8 mouse cellular contexts compared by ENCODE assay signal in the genomic region with DNA sequence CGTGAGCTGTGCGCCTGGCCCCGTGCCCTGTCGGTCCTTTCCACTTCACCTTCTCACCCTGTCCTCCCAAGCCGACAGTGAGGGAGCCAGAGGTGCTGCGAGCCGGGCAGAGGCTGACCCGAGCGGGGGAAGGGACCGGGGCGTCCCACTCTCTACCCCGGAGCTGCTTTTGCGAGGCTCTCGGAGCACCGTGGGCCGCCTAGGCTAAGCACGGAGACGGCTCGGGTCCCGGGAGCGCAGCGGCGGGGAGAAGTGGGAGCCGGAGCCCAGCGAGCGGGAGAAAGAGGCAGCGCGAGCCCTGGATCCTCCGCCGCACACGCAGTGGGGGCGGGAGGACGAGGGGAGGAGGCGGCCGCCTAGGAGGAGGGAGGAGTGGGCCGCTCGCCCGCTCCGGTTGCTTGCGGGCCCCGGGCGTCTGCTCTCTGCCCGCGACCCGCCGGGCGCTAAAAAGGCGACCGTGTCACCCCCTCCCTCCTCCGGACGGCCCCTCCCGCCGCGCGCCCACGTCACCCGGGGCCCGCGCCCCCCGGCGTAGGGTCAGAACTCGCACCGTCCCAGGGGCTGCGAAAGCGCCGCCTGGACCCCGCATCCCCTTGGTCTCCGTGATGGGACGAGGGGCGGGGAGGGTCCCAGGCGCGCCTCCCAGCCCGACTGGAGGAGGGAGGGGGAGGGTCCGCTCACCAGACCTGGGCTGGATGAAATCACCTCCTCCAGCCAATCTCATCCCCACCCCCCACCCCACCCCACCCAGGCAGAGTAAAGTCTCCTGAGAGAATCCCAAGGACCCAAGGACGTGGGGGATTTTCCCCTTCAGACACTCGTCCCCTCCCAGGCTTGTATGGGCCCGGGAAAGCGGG. TPM values are rescaled to one million over a fixed set of nuclear protein-coding genes. Genes with fewer than 3 reads are reported as not detected.
A peak's percentile ranks its signal among the peaks of the same experiment; 100 is the strongest.
DNase-seq lines count a peak whose midpoint lies in the region; ATAC-seq and TF ChIP-seq lines count a peak whose summit lies in the region.

A gene (minus strand): TSS at position 284 of the 857 bp plus-strand sequence.

- H3K4me2 ChIP-seq in embryonic facial prominence, embryonic 15.5 days (replicated peaks): peak within 1 kb of the TSS; percentile 100
- peak within 1 kb of the TSS; percentile 97 for H3K4me2 ChIP-seq in limb, embryonic 15.5 days
- peak within 1 kb of the TSS; percentile 100 for H3K4me2 ChIP-seq in midbrain, embryonic 14.5 days (ENCODE audit: low read length)

- no peaks in the 10 kb centered on the region for H3K36me3 ChIP-seq in spleen, adult 2 months (ENCODE audit: control insufficient read depth, insufficient read depth, low read length)
- no peaks in the 10 kb centered on the region for H3K36me3 ChIP-seq in embryonic facial prominence, embryonic 15.5 days
- H3K36me3 ChIP-seq in heart, embryonic 10.5 days: no peaks in the 10 kb centered on the region
- H3K36me3 ChIP-seq in limb, embryonic 15.5 days: no peaks in the 10 kb centered on the region
- no peaks in the 10 kb centered on the region for H3K36me3 ChIP-seq in midbrain, embryonic 14.5 days (ENCODE audit: control insufficient read depth, insufficient read depth, low read length)

- WGBS in spleen, adult 2 months: 2% methylated on average over 66 of the region's 78 CpGs
- 0% methylated on average over 76 of the region's 78 CpGs for WGBS in embryonic facial prominence, embryonic 15.5 days
- under 1% methylated on average over 75 of the region's 78 CpGs for WGBS in heart, embryonic 10.5 days
- under 1% methylated on average over 67 of the region's 78 CpGs for WGBS in limb, embryonic 15.5 days
- under 1% methylated on average over 74 of the region's 78 CpGs for WGBS in midbrain, embryonic 14.5 days

- TF ChIP-seq POLR2A in spleen, adult 2 months (IDR thresholded peaks at IDR 0.05; ENCODE audit: low read depth, low read length): no peak

- 0 out of 2 replicates have a peak, but pooled peaks cover 4% of the 10 kb centered on the region for H3K27me3 ChIP-seq in spleen, adult 2 months (ENCODE audit: control insufficient read depth, insufficient read depth, low read length)
- no peaks in the 10 kb centered on the region for H3K27me3 ChIP-seq in embryonic facial prominence, embryonic 15.5 days
- no peaks in the 10 kb centered on the region for H3K27me3 ChIP-seq in heart, embryonic 10.5 days (ENCODE audit: insufficient read depth, poor library complexity, severe bottlenecking)
- H3K27me3 ChIP-seq in limb, embryonic 15.5 days: no peaks in the 10 kb centered on the region
- H3K27me3 ChIP-seq in midbrain, embryonic 14.5 days (ENCODE audit: control insufficient read depth, insufficient read depth, low read length): no peaks in the 10 kb centered on the region

- TF ChIP-seq CTCF in spleen, adult 2 months (IDR thresholded peaks at IDR 0.05; ENCODE audit: extremely low read depth, insufficient read depth, insufficient read length, insufficient replicate concordance): no peak

- peak within 1 kb of the TSS; percentile 55 for H3K4me3 ChIP-seq in spleen, adult 2 months (ENCODE audit: extremely low read depth, insufficient read depth, insufficient read length)
- H3K4me3 ChIP-seq in embryonic facial prominence, embryonic 15.5 days (replicated peaks): peak within 1 kb of the TSS; percentile 58
- peak within 1 kb of the TSS; percentile 81 for H3K4me3 ChIP-seq in heart, embryonic 10.5 days
- peak within 1 kb of the TSS; percentile 60 for H3K4me3 ChIP-seq in limb, embryonic 15.5 days
- peak within 1 kb of the TSS; percentile 72 for H3K4me3 ChIP-seq in midbrain, embryonic 14.5 days (replicated peaks; ENCODE audit: low read depth, low read length)

- H3K9ac ChIP-seq in embryonic facial prominence, embryonic 15.5 days: peak within 1 kb of the TSS; percentile 22
- peak within 1 kb of the TSS; percentile 70 for H3K9ac ChIP-seq in limb, embryonic 15.5 days
- H3K9ac ChIP-seq in midbrain, embryonic 14.5 days (replicated peaks; ENCODE audit: low read length): peak within 1 kb of the TSS; percentile 76

- no peak for DNase-seq in spleen, adult 2 months (ENCODE audit: low read depth in 1 of 2, low spot score in 2 of 2)
- DNase-seq in spleen, postnatal 36 days (ENCODE audit: low spot score in 2 of 2): no peak
- peak; percentile 77 for DNase-seq in heart, embryonic 10.5 days (ENCODE audit: low spot score)
- DNase-seq in kidney, adult 8-10 months: peak; percentile 17 to 31
- peak; percentile 85 for DNase-seq in midbrain, embryonic 14.5 days
- DNase-seq in spleen, postnatal 4 days (ENCODE audit: low spot score in 2 of 2): peak; percentile 18 to 67

- ATAC-seq in embryonic facial prominence, embryonic 15.5 days (ENCODE audit: insufficient number of reproducible peaks, low FRiP score, low TSS enrichment, low read depth): peak; percentile 87
- peak; percentile 86 for ATAC-seq in limb, embryonic 15.5 days (ENCODE audit: insufficient number of reproducible peaks, low FRiP score, low TSS enrichment, low read depth)
- ATAC-seq in midbrain, embryonic 14.5 days (ENCODE audit: low FRiP score, low TSS enrichment): peak; percentile 89

- H3K9me3 ChIP-seq in embryonic facial prominence, embryonic 15.5 days (replicated peaks): no peaks in the 10 kb centered on the region
- no peaks in the 10 kb centered on the region for H3K9me3 ChIP-seq in heart, embryonic 10.5 days
- H3K9me3 ChIP-seq in limb, embryonic 15.5 days: no peaks in the 10 kb centered on the region
- H3K9me3 ChIP-seq in midbrain, embryonic 14.5 days (ENCODE audit: control insufficient read depth, low read length): no peaks in the 10 kb centered on the region

- H3K27ac ChIP-seq in spleen, adult 2 months (ENCODE audit: insufficient read depth, low read length): no peak within 1 kb of the TSS
- peak within 1 kb of the TSS; percentile 29; the same call in 1 of the 2 replicates for H3K27ac ChIP-seq in embryonic facial prominence, embryonic 15.5 days (replicated peaks)
- peak within 1 kb of the TSS; percentile 91 for H3K27ac ChIP-seq in heart, embryonic 10.5 days
- H3K27ac ChIP-seq in limb, embryonic 15.5 days: peak within 1 kb of the TSS; percentile 80
- H3K27ac ChIP-seq in midbrain, embryonic 14.5 days (replicated peaks; ENCODE audit: low read depth, low read length): no peak within 1 kb of the TSS

- no peaks in the 10 kb centered on the region; the same call in 1 of the 2 replicates for H3K4me1 ChIP-seq in spleen, adult 2 months (ENCODE audit: control insufficient read depth, insufficient read depth, insufficient read length)
- peaks cover 8% of the 10 kb centered on the region for H3K4me1 ChIP-seq in embryonic facial prominence, embryonic 15.5 days
- peaks cover 19% of the 10 kb centered on the region; the same call in 1 of the 2 replicates for H3K4me1 ChIP-seq in heart, embryonic 10.5 days
- H3K4me1 ChIP-seq in limb, embryonic 15.5 days: peaks cover 9% of the 10 kb centered on the region
- H3K4me1 ChIP-seq in midbrain, embryonic 14.5 days (ENCODE audit: control insufficient read depth, insufficient read depth, low read length): peaks cover 9% of the 10 kb centered on the region

RNA-seq across cellular contexts. Expression of the gene that starts here (rescaled TPM):
- polyA plus RNA-seq in spleen, adult 2 months (2012; rRNA removed): 0.40 and 0.55 TPM in 2 replicates
- polyA plus RNA-seq in embryonic facial prominence, embryonic 15.5 days (2015; fragmentation: Nextera tagmentation; extraction: Ambion mirVana): 2.9 and 4.3 TPM in 2 replicates
- 3.3 and 3.4 TPM in 2 replicates for polyA plus RNA-seq in heart, embryonic 10.5 days (2016; fragmentation: Nextera tagmentation; extraction: Ambion mirVana)
- polyA plus RNA-seq in limb, embryonic 15.5 days (2015; fragmentation: Nextera tagmentation; extraction: Ambion mirVana): 5.6 and 7.5 TPM in 2 replicates
- polyA plus RNA-seq in midbrain, embryonic 14.5 days (2014; fragmentation: Nextera tagmentation; extraction: Ambion mirVana): 3.4 and 3.9 TPM in 2 replicates

Comparison
In these comparisons a context has a peak if more than half of its experiments do, and no peak if none do; other contexts are left out.
1. DNase-seq: peak in heart, embryonic 10.5 days (single experiment), kidney, adult 8-10 months (2 of 2), midbrain, embryonic 14.5 days (single experiment) and spleen, postnatal 4 days (2 of 2); none in spleen, adult 2 months (0 of 2) and spleen, postnatal 36 days (0 of 2).
2. H3K27ac ChIP-seq: peak in embryonic facial prominence, embryonic 15.5 days (single experiment), heart, embryonic 10.5 days (single experiment) and limb, embryonic 15.5 days (single experiment); none in spleen, adult 2 months (single experiment) and midbrain, embryonic 14.5 days (single experiment).
3. H3K9ac ChIP-seq: peak in every context shown above with its lines; median percentile 76 in midbrain, embryonic 14.5 days; 70 in limb, embryonic 15.5 days; 22 in embryonic facial prominence, embryonic 15.5 days.
4. Peak in every context shown above with its lines, with median percentiles within 50 percentile points of each other: H3K4me3 ChIP-seq, ATAC-seq and H3K4me2 ChIP-seq.